Mouse (Mus musculus) liver, embryonic 14.5 days (tissue): Measurements from ENCODE around the gene Smarca4.

ENCODE experiments used
- CTCF ChIP-seq: IDR thresholded peaks from 2 replicates; pipeline ENCODE4 v1.5.1; 2016; ENCODE audit warnings: antibody characterized with exemption, low read depth, control low read depth
- EP300 ChIP-seq: IDR thresholded peaks from 2 replicates; pipeline ENCODE4 v1.6.1; 2016; ENCODE audit warnings: antibody characterized with exemption, low read depth

DNA sequence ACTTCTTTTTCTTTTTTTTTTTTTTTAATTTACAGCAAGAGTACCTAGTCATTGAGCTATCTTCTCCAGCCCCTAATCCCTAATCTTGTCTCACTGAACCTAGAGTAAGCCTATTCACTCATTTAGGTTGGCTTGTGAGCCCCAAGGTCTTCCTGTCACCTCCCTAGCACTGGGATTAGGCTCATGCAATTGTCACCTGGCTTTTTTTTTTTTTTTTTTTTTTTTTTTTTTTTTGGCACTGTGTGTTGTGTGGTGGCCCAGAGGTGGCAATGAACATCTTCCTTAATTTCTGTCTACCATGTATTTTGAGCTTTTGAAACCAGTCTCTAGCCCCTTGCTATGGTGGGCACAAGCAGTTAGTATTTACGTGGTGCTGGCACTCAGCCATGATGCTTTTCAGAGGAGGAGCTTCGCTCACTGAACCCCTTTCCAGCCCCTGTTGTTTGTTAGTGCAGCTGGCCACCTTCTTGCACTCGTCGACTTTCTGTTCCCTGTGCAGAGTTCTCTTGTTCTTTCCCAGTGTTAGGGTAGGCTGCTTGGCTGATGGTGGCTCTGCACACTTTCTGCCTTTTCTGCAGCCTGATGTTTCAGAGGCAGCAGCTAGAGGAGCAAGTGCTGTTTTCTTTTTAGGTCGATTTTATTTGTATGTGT, 11.3 kb downstream of the Smarca4 start:
- no peak for TF ChIP-seq CTCF
- TF ChIP-seq EP300, result no peak
